Mouse (Mus musculus) spleen, postnatal 4 days (tissue): Measurements from ENCODE around the gene Lce1c.

ENCODE experiments used
- DNase-seq, 2 experiments: peaks; one replicate each; pipeline ENCODE4 v3.0.0; 2022; ENCODE audit warnings: low spot score in 2 of 2

Lce1c gene

GRCm38 (mm10) chr3:92678947-92679346 is at the start of gene Lce1c:
Lce1c (plus strand) TSS chr3:92679247.
- DNase-seq, result no peak

- DNase-seq, result no peak
These were observed 41.0 kb upstream of the Lce1c start for GRCm38 (mm10) chr3:92637745-92638652.

- DNase-seq, result no peak
These were observed 40.4 kb upstream of the Lce1c start for GRCm38 (mm10) chr3:92638653-92638991.

GRCm38 (mm10) chr3:92639854-92640253 is 39.2 kb upstream of the Lce1c start:
- DNase-seq, result no peak

GRCm38 (mm10) chr3:92648207-92648606 is 30.8 kb upstream of the Lce1c start, which contains the start of gene Lce1a1:
Lce1a1 (minus strand) TSS chr3:92648307.
- no peak for DNase-seq

- no peak for DNase-seq
These were observed 22.2 kb upstream of the Lce1c start, which contains the start of gene Lce1b for GRCm38 (mm10) chr3:92656826-92657225. Lce1b (minus strand) TSS chr3:92656926.

GRCm38 (mm10) chr3:92670215-92670614 is 8.8 kb upstream of the Lce1c start, which contains the start of gene Lce1a2:
Lce1a2 (minus strand) TSS chr3:92670315.
- no peak for DNase-seq

- no peak for DNase-seq
These were observed 8.1 kb downstream of the Lce1c start, which contains the start of gene Lce1d for GRCm38 (mm10) chr3:92687110-92687509. Lce1d (minus strand) TSS chr3:92687210.

GRCm38 (mm10) chr3:92689154-92689553 is 10.1 kb downstream of the Lce1c start:
- peak in 1 of 2 experiments; percentile 41 for DNase-seq

- DNase-seq, result no peak
These were observed 12.6 kb downstream of the Lce1c start for GRCm38 (mm10) chr3:92691688-92692087.

- DNase-seq, result no peak
These were observed 15.6 kb downstream of the Lce1c start for GRCm38 (mm10) chr3:92694613-92695012.

GRCm38 (mm10) chr3:92708974-92709373 is 29.9 kb downstream of the Lce1c start, which contains the start of gene Lce1e:
Lce1e (minus strand) TSS chr3:92709074.
- DNase-seq, result no peak

GRCm38 (mm10) chr3:92715122-92715521 is 36.1 kb downstream of the Lce1c start:
- no peak for DNase-seq

- no peak for DNase-seq
These were observed 41.2 kb downstream of the Lce1c start, which contains the start of gene Lce1f for GRCm38 (mm10) chr3:92720250-92720649. Lce1f (minus strand) TSS chr3:92720350.

- DNase-seq, result no peak
These were observed 43.6 kb downstream of the Lce1c start for GRCm38 (mm10) chr3:92722631-92723030.
